Mouse (Mus musculus) gastrocnemius, adult 2 months (tissue): ENCODE measurements around the gene Dstn. TPM values are rescaled to one million over a fixed set of nuclear protein-coding genes. Genes with fewer than 3 reads are reported as not detected.

Experiments
- DNase-seq: peaks from one replicate; pipeline ENCODE4 v3.0.0; 2022
- H3K27ac ChIP-seq: fragments of 200-600 bp; 2 replicates; pipeline ENCODE4 v1.8.1; 2022; ENCODE audit warnings: mild to moderate bottlenecking
- H3K4me3 ChIP-seq: fragments of 200-600 bp; 2 replicates; pipeline ENCODE4 v1.8.1; 2022; ENCODE audit warnings: mild to moderate bottlenecking, moderate library complexity
- CTCF ChIP-seq: fragments of 200-600 bp; IDR thresholded peaks from 2 replicates; pipeline ENCODE4 v1.8.1; 2022; ENCODE audit warnings: antibody characterized with exemption, mild to moderate bottlenecking, moderate library complexity
- intact Hi-C: fragments of 180-260 bp; cut with DNase I; formaldehyde crosslinking; loops from one replicate; pipeline ENCODE4 v1.15.1; 2025
- total RNA-seq, 2 experiments: library from RNA; stranded (reverse); gene quantifications; 2 replicates each; pipeline ENCODE4 v1.2.3; 2021

Dstn gene
- total RNA-seq, 2 experiments from 2014 or later: 24.9 to 28.2 TPM

- Histone ChIP-seq H3K27ac (no peak overlapping the region), H3K4me3 (no peak overlapping the region)
- intact Hi-C loops: no loop called here
- TF ChIP-seq CTCF: no peak
- DNase-seq: peak; percentile 9
These were observed 35.3 kb downstream of the Dstn start for GRCm38 (mm10) chr2:143950290-143951027.

- H3K4me3 ChIP-seq: no peak overlapping the region
- H3K27ac ChIP-seq: no peak overlapping the region
- intact Hi-C loops: no loop called here
- DNase-seq: peak; percentile 9
- TF ChIP-seq CTCF: no peak
These were observed 35.9 kb downstream of the Dstn start for GRCm38 (mm10) chr2:143951028-143951420.

- no peak for TF ChIP-seq CTCF
- intact Hi-C loops: no loop called here
- Histone ChIP-seq H3K27ac (no peak overlapping the region), H3K4me3 (no peak overlapping the region)
- DNase-seq: peak; percentile 17
These were observed 36.6 kb downstream of the Dstn start for GRCm38 (mm10) chr2:143951546-143952315.

GRCm38 (mm10) chr2:143953944-143954343, 38.8 kb downstream of the Dstn start:
- peak; percentile 16 for DNase-seq
- intact Hi-C loops: no loop called here

GRCm38 (mm10) chr2:143955004-143955403, 39.9 kb downstream of the Dstn start:
- Histone ChIP-seq H3K4me3 (no peak overlapping the region), H3K27ac (no peak overlapping the region)
- TF ChIP-seq CTCF: no peak
- intact Hi-C loops: no loop called here
- DNase-seq: peak; percentile 12

More at GRCm38 (mm10) chr2:143953944-143954343, 38.8 kb downstream of the Dstn start:
- TF ChIP-seq CTCF: no peak
- H3K27ac ChIP-seq: no peak overlapping the region
- no peak overlapping the region for H3K4me3 ChIP-seq

- DNase-seq: peak; percentile 8
- no peak for TF ChIP-seq CTCF
- H3K4me3 ChIP-seq: no peak overlapping the region
- H3K27ac ChIP-seq: no peak overlapping the region
- intact Hi-C loops: no loop called here
These were observed 40.6 kb downstream of the Dstn start for GRCm38 (mm10) chr2:143955746-143956145.

GRCm38 (mm10) chr2:143962192-143962591, 47.1 kb downstream of the Dstn start:
- Histone ChIP-seq H3K4me3 (no peak overlapping the region), H3K27ac (no peak overlapping the region)
- intact Hi-C loops: no loop called here
- no peak for TF ChIP-seq CTCF
- no peak for DNase-seq

GRCm38 (mm10) chr2:143963318-143963717, 48.2 kb downstream of the Dstn start:
- no peak overlapping the region for H3K4me3 ChIP-seq
- TF ChIP-seq CTCF: no peak
- H3K27ac ChIP-seq: no peak overlapping the region
- no peak for DNase-seq
- intact Hi-C loops: no loop called here

- DNase-seq: no peak
- TF ChIP-seq CTCF: no peak
- intact Hi-C loops: no loop called here
- no peak overlapping the region for H3K27ac ChIP-seq
- no peak overlapping the region for H3K4me3 ChIP-seq
These were observed 54.1 kb downstream of the Dstn start for GRCm38 (mm10) chr2:143969260-143969659.

- no peak overlapping the region for H3K27ac ChIP-seq
- DNase-seq: no peak
- intact Hi-C loops: no loop called here
- TF ChIP-seq CTCF: no peak
- no peak overlapping the region for H3K4me3 ChIP-seq
These were observed 55.7 kb downstream of the Dstn start for GRCm38 (mm10) chr2:143970841-143971240.

- no peak for DNase-seq
- H3K27ac ChIP-seq: no peak overlapping the region
- TF ChIP-seq CTCF: no peak
- H3K4me3 ChIP-seq: no peak overlapping the region
- intact Hi-C loops: no loop called here
These were observed 56.8 kb downstream of the Dstn start for GRCm38 (mm10) chr2:143971887-143972286.

GRCm38 (mm10) chr2:143973161-143973560, 58.0 kb downstream of the Dstn start:
- no peak for TF ChIP-seq CTCF
- no peak overlapping the region for H3K4me3 ChIP-seq
- no peak for DNase-seq
- intact Hi-C loops: no loop called here
- H3K27ac ChIP-seq: no peak overlapping the region

GRCm38 (mm10) chr2:143975146-143975649, 60.1 kb downstream of the Dstn start:
- DNase-seq: no peak
- H3K27ac ChIP-seq: no peak overlapping the region
- H3K4me3 ChIP-seq: no peak overlapping the region
- intact Hi-C loops: no loop called here
- TF ChIP-seq CTCF: no peak
